Mouse (Mus musculus): ENCODE data around the gene Il1r1. TPM values are rescaled to one million over a fixed set of nuclear protein-coding genes. Genes with fewer than 3 reads are reported as not detected.

The Il1r1 gene
- polyA plus RNA-seq, 1 experiment = 7.6 TPM

DNA sequence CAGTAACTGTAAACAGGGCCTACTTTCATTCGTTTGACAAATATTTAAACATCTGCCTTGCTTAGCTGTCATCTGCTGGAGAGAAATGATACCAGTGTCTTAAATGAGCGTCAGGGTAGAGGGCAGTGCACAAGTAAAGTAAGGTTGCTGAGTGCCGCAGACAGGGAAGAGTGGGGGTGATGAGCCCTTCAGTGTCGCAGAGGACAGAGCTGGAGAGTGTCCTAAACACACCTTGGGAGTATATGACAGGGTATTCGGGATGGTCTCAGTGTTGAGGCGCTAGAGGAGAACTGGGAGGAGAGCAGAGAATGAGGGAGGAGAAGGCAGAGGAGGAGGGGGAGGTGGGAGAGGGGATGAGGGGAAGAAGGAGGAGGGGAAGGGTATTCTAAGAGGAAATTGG, 12.2 kb downstream of the Il1r1 start:
- Histone ChIP-seq H3K4me3 (no peak overlapping the region), H3K27me3 (ENCODE audit: control insufficient read depth, insufficient read depth, insufficient read length) (no peaks in the 10 kb centered on the region), H3ac (ENCODE audit: control insufficient read depth, insufficient read length) (no peak overlapping the region), H3K79me2 (ENCODE audit: control insufficient read depth, insufficient read depth) (no peaks in the 10 kb centered on the region), H3K4me2 (ENCODE audit: low read depth) (no peak overlapping the region), H3K36me3 (ENCODE audit: control insufficient read depth, insufficient read depth) (no peaks in the 10 kb centered on the region)
- no peak for TF ChIP-seq POLR2AphosphoS2 (IDR thresholded peaks at IDR 0.05; ENCODE audit: insufficient read length, low read depth)

DNA sequence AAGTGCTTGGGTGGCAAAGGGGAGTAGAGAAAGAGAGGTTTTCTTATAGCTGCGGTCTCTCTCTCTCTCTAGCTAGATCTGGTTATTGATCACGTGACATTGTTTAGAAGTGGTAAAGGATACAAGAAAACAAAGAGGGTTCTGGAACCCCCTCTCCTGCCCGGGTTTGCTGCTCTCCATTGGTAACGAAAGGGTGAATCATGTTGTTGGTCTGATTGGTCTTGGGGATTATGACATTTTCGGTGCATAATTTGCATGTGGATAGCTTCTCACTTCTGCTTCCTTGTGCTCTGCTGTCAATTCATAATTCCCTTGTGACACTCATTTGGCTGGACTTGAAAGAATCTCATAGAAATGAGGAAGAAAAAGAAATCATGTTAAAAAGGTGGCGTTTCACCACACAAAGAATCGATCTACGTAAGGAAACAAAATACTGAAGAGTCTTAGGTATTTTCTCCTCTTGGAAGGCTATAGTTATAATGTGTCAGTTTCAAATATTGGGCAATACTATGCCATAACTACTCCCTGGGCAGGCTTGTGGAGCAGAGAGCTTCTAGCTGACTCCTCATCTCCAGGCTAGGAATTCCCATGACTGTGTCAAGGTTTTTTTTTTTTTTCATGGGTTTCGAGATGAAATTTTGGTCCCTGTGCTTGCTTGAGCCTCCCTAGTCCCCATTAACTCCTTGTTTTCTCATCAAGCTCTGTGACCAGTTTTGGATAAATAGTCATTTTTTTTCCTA, 15.6 kb downstream of the Il1r1 start:
- Histone ChIP-seq H3K4me3 (no peak overlapping the region), H3K27me3 (ENCODE audit: control insufficient read depth, insufficient read depth, insufficient read length) (no peaks in the 10 kb centered on the region), H3ac (ENCODE audit: control insufficient read depth, insufficient read length) (no peak overlapping the region), H3K36me3 (ENCODE audit: control insufficient read depth, insufficient read depth) (no peaks in the 10 kb centered on the region), H3K4me2 (ENCODE audit: low read depth) (no peak overlapping the region), H3K79me2 (ENCODE audit: control insufficient read depth, insufficient read depth) (no peaks in the 10 kb centered on the region)
- no peak for TF ChIP-seq MYOD1 (IDR thresholded peaks at IDR 0.05; ENCODE audit: control insufficient read depth in 1 of 3, insufficient read length in 2 of 3, low read depth in 2 of 3)
- no peak for TF ChIP-seq SRF (IDR thresholded peaks at IDR 0.05; ENCODE audit: control insufficient read depth, insufficient read length, low read depth)
- no peak for TF ChIP-seq USF1 (IDR thresholded peaks at IDR 0.05; ENCODE audit: low read depth)
- no peak for TF ChIP-seq POLR2A (IDR thresholded peaks at IDR 0.05; ENCODE audit: insufficient read length, low read depth)
- TF ChIP-seq TCF3 (IDR thresholded peaks at IDR 0.05; ENCODE audit: insufficient read length, low read depth) = no peak
- no peak for TF ChIP-seq REST (IDR thresholded peaks at IDR 0.05; ENCODE audit: insufficient read depth, insufficient read length)
- TF ChIP-seq MYOG (IDR thresholded peaks at IDR 0.05; ENCODE audit: control insufficient read depth in 1 of 3, insufficient read depth in 1 of 3, insufficient read length in 2 of 3, low read depth in 2 of 3) = no peak
- no peak for TF ChIP-seq TCF12 (IDR thresholded peaks at IDR 0.05; ENCODE audit: insufficient read depth, poor library complexity, severe bottlenecking)
- TF ChIP-seq CEBPB (IDR thresholded peaks at IDR 0.05; ENCODE audit: insufficient read depth, poor library complexity, severe bottlenecking) = no peak
- TF ChIP-seq POLR2AphosphoS2 (IDR thresholded peaks at IDR 0.05; ENCODE audit: insufficient read length, low read depth) = no peak
- TF ChIP-seq MAX (IDR thresholded peaks at IDR 0.05; ENCODE audit: low read depth) = no peak
- TF ChIP-seq E2F4 (IDR thresholded peaks at IDR 0.05; ENCODE audit: insufficient read depth) = no peak

DNA sequence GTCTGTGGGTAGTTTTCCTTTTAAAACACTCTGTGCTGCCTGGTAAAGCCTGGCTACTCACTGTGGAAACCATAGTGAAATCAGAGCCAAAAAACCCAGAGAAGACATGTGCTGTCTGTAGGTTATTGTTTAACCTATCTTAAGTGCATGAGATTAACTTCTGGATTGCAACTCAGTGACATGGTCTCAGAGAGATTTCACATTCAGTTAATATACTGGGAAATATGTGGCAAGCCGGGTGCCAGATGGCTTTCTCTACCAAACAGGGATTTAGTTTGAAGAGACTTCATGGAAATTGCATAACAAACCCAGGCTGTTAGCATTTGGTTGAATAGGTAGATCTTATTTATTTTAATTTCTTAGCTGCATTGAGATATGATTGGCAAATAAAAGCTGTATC, 17.8 kb downstream of the Il1r1 start:
- Histone ChIP-seq H3K4me3 (no peak overlapping the region), H3K4me2 (ENCODE audit: low read depth) (no peak overlapping the region), H3K36me3 (ENCODE audit: control insufficient read depth, insufficient read depth) (no peaks in the 10 kb centered on the region), H3K27me3 (ENCODE audit: control insufficient read depth, insufficient read depth, insufficient read length) (no peaks in the 10 kb centered on the region), H3ac (ENCODE audit: control insufficient read depth, insufficient read length) (no peak overlapping the region), H3K79me2 (ENCODE audit: control insufficient read depth, insufficient read depth) (no peaks in the 10 kb centered on the region)
- TF ChIP-seq REST (IDR thresholded peaks at IDR 0.05; ENCODE audit: insufficient read depth, insufficient read length) (no peak), CEBPB (IDR thresholded peaks at IDR 0.05; ENCODE audit: insufficient read depth, poor library complexity, severe bottlenecking) (no peak), MYOD1 (IDR thresholded peaks at IDR 0.05; ENCODE audit: control insufficient read depth in 1 of 3, insufficient read length in 2 of 3, low read depth in 2 of 3) (no peak), POLR2A (IDR thresholded peaks at IDR 0.05; ENCODE audit: insufficient read length, low read depth) (no peak), TCF3 (IDR thresholded peaks at IDR 0.05; ENCODE audit: insufficient read length, low read depth) (no peak), TCF12 (IDR thresholded peaks at IDR 0.05; ENCODE audit: insufficient read depth, poor library complexity, severe bottlenecking) (no peak), MYOG (IDR thresholded peaks at IDR 0.05; ENCODE audit: control insufficient read depth in 1 of 3, insufficient read depth in 1 of 3, insufficient read length in 2 of 3, low read depth in 2 of 3) (no peak), SRF (IDR thresholded peaks at IDR 0.05; ENCODE audit: control insufficient read depth, insufficient read length, low read depth) (no peak), MAX (IDR thresholded peaks at IDR 0.05; ENCODE audit: low read depth) (no peak), POLR2AphosphoS2 (IDR thresholded peaks at IDR 0.05; ENCODE audit: insufficient read length, low read depth) (no peak), USF1 (IDR thresholded peaks at IDR 0.05; ENCODE audit: low read depth) (no peak), E2F4 (IDR thresholded peaks at IDR 0.05; ENCODE audit: insufficient read depth) (no peak)

DNA sequence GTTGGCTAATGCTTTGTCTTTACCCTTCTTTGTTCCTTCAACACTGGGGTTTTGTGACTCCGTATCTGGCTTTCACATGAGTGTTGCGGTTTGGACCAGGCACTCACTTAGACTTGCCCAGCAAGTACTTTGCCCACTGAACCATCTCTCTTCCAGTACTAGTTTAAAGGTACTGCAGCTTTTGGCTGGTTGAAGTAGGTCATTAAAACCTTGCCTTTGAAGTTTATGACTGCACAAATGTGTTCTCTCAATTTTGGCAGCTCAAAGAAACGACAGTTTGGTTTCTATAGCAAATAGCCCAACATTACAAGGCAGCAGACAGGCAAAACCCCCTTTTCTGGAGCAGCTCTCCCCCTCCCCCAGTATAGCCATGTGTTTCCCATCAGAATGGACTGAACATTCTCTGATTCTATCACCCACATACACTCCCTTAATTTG, 18.7 kb downstream of the Il1r1 start:
- TF ChIP-seq MYOD1 (IDR thresholded peaks at IDR 0.05; ENCODE audit: control insufficient read depth in 1 of 3, insufficient read length in 2 of 3, low read depth in 2 of 3) (no peak), SRF (IDR thresholded peaks at IDR 0.05; ENCODE audit: control insufficient read depth, insufficient read length, low read depth) (no peak)

GRCm38 (mm10) chr1:40250425-40250824, 25.5 kb downstream of the Il1r1 start:
- H3K79me2 ChIP-seq (ENCODE audit: control insufficient read depth, insufficient read depth) = no peaks in the 10 kb centered on the region
- no peak overlapping the region for H3K4me2 ChIP-seq (ENCODE audit: low read depth)
- no peaks in the 10 kb centered on the region for H3K27me3 ChIP-seq (ENCODE audit: control insufficient read depth, insufficient read depth, insufficient read length)
- no peaks in the 10 kb centered on the region for H3K36me3 ChIP-seq (ENCODE audit: control insufficient read depth, insufficient read depth)
- no peak overlapping the region for H3K4me3 ChIP-seq
- TF ChIP-seq E2F4 (IDR thresholded peaks at IDR 0.05; ENCODE audit: insufficient read depth) = no peak
- H3ac ChIP-seq (ENCODE audit: control insufficient read depth, insufficient read length) = no peak overlapping the region

More for the DNA sequence above, 18.7 kb downstream of the Il1r1 start:
- no peaks in the 10 kb centered on the region for H3K27me3 ChIP-seq (ENCODE audit: control insufficient read depth, insufficient read depth, insufficient read length)
- no peaks in the 10 kb centered on the region for H3K36me3 ChIP-seq (ENCODE audit: control insufficient read depth, insufficient read depth)
- no peak overlapping the region for H3K4me3 ChIP-seq
- no peak overlapping the region for H3ac ChIP-seq (ENCODE audit: control insufficient read depth, insufficient read length)
- H3K4me2 ChIP-seq (ENCODE audit: low read depth) = no peak overlapping the region
- no peaks in the 10 kb centered on the region for H3K79me2 ChIP-seq (ENCODE audit: control insufficient read depth, insufficient read depth)

Data from myocyte (in vitro differentiated cells).